Mouse (Mus musculus) liver (tissue): ENCODE data around the gene Ror1.
A peak's percentile ranks its signal among the peaks of the same experiment; 100 is the strongest.

Experiments used
- DNase-seq: peaks from one replicate; pipeline ENCODE4 v3.0.0-alpha.2; 2020; ENCODE audit warnings: mixed read lengths

The Ror1 gene

GRCm38 (mm10) chr4:100328361-100328970 is 232.9 kb downstream of the Ror1 start:
- no peak for DNase-seq

- no peak for DNase-seq
These were observed 239.6 kb downstream of the Ror1 start for GRCm38 (mm10) chr4:100335168-100335567.

- DNase-seq: no peak
These were observed 252.2 kb downstream of the Ror1 start for GRCm38 (mm10) chr4:100347791-100348190.

- no peak for DNase-seq
These were observed 254.7 kb downstream of the Ror1 start for GRCm38 (mm10) chr4:100350106-100350795.

GRCm38 (mm10) chr4:100351797-100352290 is 256.3 kb downstream of the Ror1 start:
- DNase-seq: no peak

GRCm38 (mm10) chr4:100355566-100355965 is 260.0 kb downstream of the Ror1 start:
- no peak for DNase-seq

GRCm38 (mm10) chr4:100357881-100358589 is 262.4 kb downstream of the Ror1 start:
- no peak for DNase-seq

- no peak for DNase-seq
These were observed 268.1 kb downstream of the Ror1 start for GRCm38 (mm10) chr4:100363666-100364065.

GRCm38 (mm10) chr4:100368691-100369090 is 273.1 kb downstream of the Ror1 start:
- no peak for DNase-seq

GRCm38 (mm10) chr4:100369541-100370174 is 274.1 kb downstream of the Ror1 start:
- DNase-seq: no peak

GRCm38 (mm10) chr4:100372806-100373205 is 277.2 kb downstream of the Ror1 start:
- DNase-seq: no peak

- no peak for DNase-seq
These were observed 278.2 kb downstream of the Ror1 start for GRCm38 (mm10) chr4:100373780-100374179.

- DNase-seq: no peak
These were observed 279.7 kb downstream of the Ror1 start for GRCm38 (mm10) chr4:100375286-100375685.

- DNase-seq: no peak
These were observed 280.6 kb downstream of the Ror1 start for GRCm38 (mm10) chr4:100376163-100376562.

GRCm38 (mm10) chr4:100377231-100377630 is 281.6 kb downstream of the Ror1 start:
- peak; percentile 7 for DNase-seq

GRCm38 (mm10) chr4:100377996-100378395 is 282.4 kb downstream of the Ror1 start:
- DNase-seq: no peak

GRCm38 (mm10) chr4:100381760-100382159 is 286.2 kb downstream of the Ror1 start:
- DNase-seq: no peak

GRCm38 (mm10) chr4:100386272-100386988 is 290.8 kb downstream of the Ror1 start:
- DNase-seq: no peak

GRCm38 (mm10) chr4:100390436-100390835 is 294.8 kb downstream of the Ror1 start:
- no peak for DNase-seq

- no peak for DNase-seq
These were observed 295.4 kb downstream of the Ror1 start for GRCm38 (mm10) chr4:100391021-100391420.

- no peak for DNase-seq
These were observed 297.9 kb downstream of the Ror1 start for GRCm38 (mm10) chr4:100393374-100394061.

GRCm38 (mm10) chr4:100395407-100395806 is 299.8 kb downstream of the Ror1 start:
- no peak for DNase-seq
